Mouse (Mus musculus): ENCODE data around the gene Awat1. TPM values are rescaled to one million over a fixed set of nuclear protein-coding genes. Genes with fewer than 3 reads are reported as not detected.

Awat1 gene
- not detected for polyA plus RNA-seq (2014; fragmentation: Illumina TruSeq; extraction: RNeasy Lipid Tissue Mini Kit (QIAGEN cat#74804); ENCODE audit: low read depth, low replicate concordance)

GRCm38 (mm10) chrX:100571951-100572350 lies at the start of gene Awat1:
Gene Awat1, plus strand, starts transcription at chrX:100572251.

GRCm38 (mm10) chrX:100524471-100524870 lies 47.6 kb upstream of the Awat1 start, which contains the start of gene Dgat2l6:
Gene Dgat2l6, plus strand, starts transcription at chrX:100524838.

GRCm38 (mm10) chrX:100594791-100595190 lies 22.7 kb downstream of the Awat1 start, which contains the start of gene P2ry4:
Gene P2ry4, minus strand, starts transcription at chrX:100594869.

GRCm38 (mm10) chrX:100605314-100605713 lies 33.3 kb downstream of the Awat1 start, which contains the start of gene Arr3:
Gene Arr3, plus strand, starts transcription at chrX:100605497.

GRCm38 (mm10) chrX:100625546-100625801 lies 53.4 kb downstream of the Awat1 start, which contains the start of gene Kif4:
Gene Kif4, plus strand, starts transcription at chrX:100625737.

GRCm38 (mm10) chrX:100625802-100626793 lies 54.0 kb downstream of the Awat1 start, which contains the start of gene Pdzd11:
Gene Pdzd11, minus strand, starts transcription at chrX:100626568.

Other genes with a start within 250 kb of the Awat1 start
- gene Otud6a, start 143.2 kb upstream of the Awat1 start, polyA plus RNA-seq (2014; fragmentation: Illumina TruSeq; extraction: RNeasy Lipid Tissue Mini Kit (QIAGEN cat#74804); ENCODE audit: low read depth, low replicate concordance) = not detected
- gene Awat2, start 129.5 kb upstream of the Awat1 start, polyA plus RNA-seq (2014; fragmentation: Illumina TruSeq; extraction: RNeasy Lipid Tissue Mini Kit (QIAGEN cat#74804); ENCODE audit: low read depth, low replicate concordance) = not detected
- 84.4 TPM for gene Igbp1, start 78.0 kb upstream of the Awat1 start, polyA plus RNA-seq (2014; fragmentation: Illumina TruSeq; extraction: RNeasy Lipid Tissue Mini Kit (QIAGEN cat#74804); ENCODE audit: low read depth, low replicate concordance)
- gene Dgat2l6, start 47.4 kb upstream of the Awat1 start, polyA plus RNA-seq (2014; fragmentation: Illumina TruSeq; extraction: RNeasy Lipid Tissue Mini Kit (QIAGEN cat#74804); ENCODE audit: low read depth, low replicate concordance) = not detected
- not detected for gene P2ry4, start 22.6 kb downstream of the Awat1 start, polyA plus RNA-seq (2014; fragmentation: Illumina TruSeq; extraction: RNeasy Lipid Tissue Mini Kit (QIAGEN cat#74804); ENCODE audit: low read depth, low replicate concordance)
- gene Arr3, start 33.2 kb downstream of the Awat1 start, polyA plus RNA-seq (2014; fragmentation: Illumina TruSeq; extraction: RNeasy Lipid Tissue Mini Kit (QIAGEN cat#74804); ENCODE audit: low read depth, low replicate concordance) = not detected
- gene Kif4, start 53.5 kb downstream of the Awat1 start, polyA plus RNA-seq (2014; fragmentation: Illumina TruSeq; extraction: RNeasy Lipid Tissue Mini Kit (QIAGEN cat#74804); ENCODE audit: low read depth, low replicate concordance) = 1.9 TPM
- 73.1 TPM for gene Pdzd11, start 54.3 kb downstream of the Awat1 start, polyA plus RNA-seq (2014; fragmentation: Illumina TruSeq; extraction: RNeasy Lipid Tissue Mini Kit (QIAGEN cat#74804); ENCODE audit: low read depth, low replicate concordance)
- gene Gdpd2, start 157.6 kb downstream of the Awat1 start, polyA plus RNA-seq (2014; fragmentation: Illumina TruSeq; extraction: RNeasy Lipid Tissue Mini Kit (QIAGEN cat#74804); ENCODE audit: low read depth, low replicate concordance) = not detected
- 57.3 TPM for gene Dlg3, start 195.5 kb downstream of the Awat1 start, polyA plus RNA-seq (2014; fragmentation: Illumina TruSeq; extraction: RNeasy Lipid Tissue Mini Kit (QIAGEN cat#74804); ENCODE audit: low read depth, low replicate concordance)

All from adrenal gland, adult 10 weeks (tissue).